9 mouse cellular contexts compared by ENCODE assay signal in genomic region chr5:121591417-121592063, GRCm38 (mm10). TPM values are rescaled to one million over a fixed set of nuclear protein-coding genes. Genes with fewer than 3 reads are reported as not detected.
A peak's percentile ranks its signal among the peaks of the same experiment; 100 is the strongest.
DNase-seq lines count a peak whose midpoint lies in the region; ATAC-seq and TF ChIP-seq lines count a peak whose summit lies in the region.
"Had no signal": no experiment of that assay in that cellular context is flagged by ENCODE, and none has a peak within 500 bp of the region (broad histone marks: within the 10 kb centered on the region; RNA-seq: fewer than 3 reads in every experiment).

No protein-coding gene starts in this region.

- peak overlapping the region; percentile 91 for H3K27ac ChIP-seq in liver, embryonic 13.5 days
- peak overlapping the region; percentile 78 for H3K27ac ChIP-seq in testis, adult 2 months (ENCODE audit: control insufficient read depth, insufficient read depth, low read depth, low read length)
- H3K27ac ChIP-seq: forebrain, embryonic 15.5 days had no signal

- no peaks in the 10 kb centered on the region for H3K36me3 ChIP-seq in liver, embryonic 13.5 days
- no peaks in the 10 kb centered on the region for H3K36me3 ChIP-seq in testis, adult 2 months (ENCODE audit: control insufficient read depth, insufficient read depth, low read length)
- H3K36me3 ChIP-seq: forebrain, embryonic 15.5 days had no signal

- no peak for TF ChIP-seq POLR2A in testis, adult 2 months (IDR thresholded peaks at IDR 0.05; ENCODE audit: control insufficient read depth, low read depth, low read length)

- H3K4me1 ChIP-seq in liver, embryonic 13.5 days (replicated peaks): peaks cover 70% of the 10 kb centered on the region
- H3K4me1 ChIP-seq in testis, adult 2 months (ENCODE audit: control insufficient read depth, insufficient read depth, low read length): peaks cover 14% of the 10 kb centered on the region

- ATAC-seq in liver, embryonic 13.5 days (ENCODE audit: low read depth): no peak
- ATAC-seq in CD4-positive, CD25-positive, alpha-beta regulatory T cell, adult 4 months: no peak
- ATAC-seq: forebrain, embryonic 15.5 days had no signal

- TF ChIP-seq CTCF in testis, adult 2 months (IDR thresholded peaks at IDR 0.05; ENCODE audit: control insufficient read depth, insufficient read depth, insufficient replicate concordance, low read depth, low read length): no peak

- H3K9ac ChIP-seq in liver, embryonic 13.5 days: peak overlapping the region; percentile 87
- H3K9ac ChIP-seq: forebrain, embryonic 15.5 days had no signal

- DNase-seq in adrenal gland, adult (ENCODE audit: inconsistent age in 2 of 2, low spot score in 1 of 2): peak; percentile 77 to 89
- no peak for DNase-seq in adrenal gland, postnatal 4 days (ENCODE audit: low spot score in 2 of 2)
- DNase-seq in ovary, adult 18-20 months (ENCODE audit: low spot score): peak; percentile 50
- no peak for DNase-seq in ovary, postnatal 10 days (ENCODE audit: low spot score)
- DNase-seq in liver, embryonic 13.5 days: no peak
- no peak for DNase-seq in gastrocnemius, postnatal 25 days

- H3K9me3 ChIP-seq in liver, embryonic 13.5 days (replicated peaks): no peaks in the 10 kb centered on the region
- H3K9me3 ChIP-seq: forebrain, embryonic 15.5 days had no signal

- H3K4me3 ChIP-seq in liver, embryonic 13.5 days (replicated peaks): peak overlapping the region; percentile 78; the same call in 1 of the 2 replicates
- peak overlapping the region; percentile 4; the same call in 1 of the 2 replicates for H3K4me3 ChIP-seq in testis, adult 2 months (ENCODE audit: control insufficient read depth, low read depth, low read length)
- H3K4me3 ChIP-seq: forebrain, embryonic 15.5 days had no signal

- no peaks in the 10 kb centered on the region for H3K27me3 ChIP-seq in liver, embryonic 13.5 days
- H3K27me3 ChIP-seq in testis, adult 2 months (ENCODE audit: control insufficient read depth, insufficient read depth, low read length): no peaks in the 10 kb centered on the region
- H3K27me3 ChIP-seq: forebrain, embryonic 15.5 days had no signal

- peak overlapping the region; percentile 99 for H3K4me2 ChIP-seq in liver, embryonic 13.5 days

- 52% methylated on average over 11 of the region's 11 CpGs for WGBS in liver, embryonic 13.5 days (ENCODE audit: insufficient replicate concordance)

RNA-seq across cellular contexts. Expression of gene Aldh2, which starts 2.1 kb away (rescaled TPM):
- 100 to 1,000 TPM; 858 to 942 TPM for total RNA-seq in adrenal gland, postnatal 4 days (2021)
- polyA plus RNA-seq in liver, embryonic 13.5 days (2015; fragmentation: Nextera tagmentation; extraction: Ambion mirVana): 123 and 138 TPM in 2 replicates
- polyA plus RNA-seq in testis, adult 2 months (2012; rRNA removed): 154 and 177 TPM in 2 replicates
- 100 to 1,000 TPM; 154 to 157 TPM for total RNA-seq in gastrocnemius, postnatal 25 days (2021)
- 10 to 100 TPM in 1 of 2 experiments, 1 to 10 TPM in 1; 10.0 to 19.3 TPM for polyA plus RNA-seq in CD4-positive, CD25-positive, alpha-beta regulatory T cell, adult 4 months (2017; shearing (Covaris generic))

RNA-seq across cellular contexts. Expression of gene Acad12, which starts 27.2 kb away (rescaled TPM):
- total RNA-seq in adrenal gland, postnatal 4 days (2021): 10 to 100 TPM; 13.3 to 14.5 TPM
- polyA plus RNA-seq in liver, embryonic 13.5 days (2015; fragmentation: Nextera tagmentation; extraction: Ambion mirVana): 1.4 TPM in 2 replicates
- 3.3 and 3.9 TPM in 2 replicates for polyA plus RNA-seq in testis, adult 2 months (2012; rRNA removed)
- 10 to 100 TPM; 22.2 to 22.3 TPM for total RNA-seq in gastrocnemius, postnatal 25 days (2021)
- polyA plus RNA-seq in CD4-positive, CD25-positive, alpha-beta regulatory T cell, adult 4 months (2017; shearing (Covaris generic)): 1 to 10 TPM; 3.1 to 4.7 TPM

RNA-seq across cellular contexts. Expression of gene Mapkapk5, which starts 45.8 kb away (rescaled TPM):
- total RNA-seq in adrenal gland, postnatal 4 days (2021): 10 to 100 TPM; 82.4 to 92.1 TPM
- polyA plus RNA-seq in liver, embryonic 13.5 days (2015; fragmentation: Nextera tagmentation; extraction: Ambion mirVana): 27.4 and 29.1 TPM in 2 replicates
- 21.9 and 28.4 TPM in 2 replicates for polyA plus RNA-seq in testis, adult 2 months (2012; rRNA removed)
- 10 to 100 TPM; 76.7 to 79.9 TPM for total RNA-seq in gastrocnemius, postnatal 25 days (2021)
- 10 to 100 TPM; 23.5 to 32.2 TPM for polyA plus RNA-seq in CD4-positive, CD25-positive, alpha-beta regulatory T cell, adult 4 months (2017; shearing (Covaris generic))

RNA-seq across cellular contexts. Expression of gene Adam1a, which starts 46.3 kb away (rescaled TPM):
- 1 to 10 TPM; 9.6 to 9.9 TPM for total RNA-seq in adrenal gland, postnatal 4 days (2021)
- polyA plus RNA-seq in liver, embryonic 13.5 days (2015; fragmentation: Nextera tagmentation; extraction: Ambion mirVana): 0.33 and 0.48 TPM in 2 replicates
- 138 and 140 TPM in 2 replicates for polyA plus RNA-seq in testis, adult 2 months (2012; rRNA removed)
- 1 to 10 TPM; 1.9 to 2.0 TPM for total RNA-seq in gastrocnemius, postnatal 25 days (2021)
- 1 to 10 TPM; 1.2 to 1.6 TPM for polyA plus RNA-seq in CD4-positive, CD25-positive, alpha-beta regulatory T cell, adult 4 months (2017; shearing (Covaris generic))

RNA-seq across cellular contexts. Expression of gene Gm42878, which starts 46.3 kb away (rescaled TPM):
- not detected for total RNA-seq in adrenal gland, postnatal 4 days (2021)
- polyA plus RNA-seq in liver, embryonic 13.5 days (2015; fragmentation: Nextera tagmentation; extraction: Ambion mirVana): not detected in 2 replicates
- 0.14 TPM in 1 of 2 replicates, not detected in the other for polyA plus RNA-seq in testis, adult 2 months (2012; rRNA removed)
- not detected for total RNA-seq in gastrocnemius, postnatal 25 days (2021)
- not detected for polyA plus RNA-seq in CD4-positive, CD25-positive, alpha-beta regulatory T cell, adult 4 months (2017; shearing (Covaris generic))
- polyA plus RNA-seq: forebrain, embryonic 15.5 days had no signal

Comparison
In these comparisons a context has a peak if more than half of its experiments do, and no peak if none do; other contexts are left out.
1. DNase-seq: peak in adrenal gland, adult (2 of 2) and ovary, adult 18-20 months (single experiment); none in adrenal gland, postnatal 4 days (0 of 2), ovary, postnatal 10 days (single experiment), liver, embryonic 13.5 days (single experiment) and gastrocnemius, postnatal 25 days (single experiment).